Mouse (Mus musculus) cerebellum, adult 11-12 months (tissue): ENCODE data around the gene Fign.

Source experiments
- DNase-seq: peaks from one replicate; pipeline ENCODE4 v3.0.0; 2022

Gene Fign

GRCm38 (mm10) chr2:64048142-64048541 is 49.7 kb downstream of the Fign start:
- DNase-seq, result no peak

- no peak for DNase-seq
These were observed 54.7 kb downstream of the Fign start for GRCm38 (mm10) chr2:64043099-64043498.

GRCm38 (mm10) chr2:64035393-64035792 is 62.4 kb downstream of the Fign start:
- DNase-seq, result no peak

GRCm38 (mm10) chr2:64033871-64034270 is 64.0 kb downstream of the Fign start:
- DNase-seq, result no peak

GRCm38 (mm10) chr2:64025961-64026360 is 71.9 kb downstream of the Fign start:
- no peak for DNase-seq

- DNase-seq, result no peak
These were observed 103.4 kb downstream of the Fign start for GRCm38 (mm10) chr2:63994304-63995023.

GRCm38 (mm10) chr2:63985426-63985825 is 112.4 kb downstream of the Fign start:
- no peak for DNase-seq

- DNase-seq, result no peak
These were observed 115.5 kb downstream of the Fign start for GRCm38 (mm10) chr2:63982351-63982751.

GRCm38 (mm10) chr2:63981449-63981848 is 116.4 kb downstream of the Fign start:
- no peak for DNase-seq

- DNase-seq, result no peak
These were observed 128.2 kb downstream of the Fign start for GRCm38 (mm10) chr2:63969633-63970032.

GRCm38 (mm10) chr2:63931041-63931440 is 166.8 kb downstream of the Fign start:
- DNase-seq, result no peak

- no peak for DNase-seq
These were observed 171.2 kb downstream of the Fign start for GRCm38 (mm10) chr2:63926481-63927097.

GRCm38 (mm10) chr2:63925721-63926235 is 172.1 kb downstream of the Fign start:
- DNase-seq, result no peak
